ENCODE assay signal across 22 mouse cellular contexts in the genomic region with DNA sequence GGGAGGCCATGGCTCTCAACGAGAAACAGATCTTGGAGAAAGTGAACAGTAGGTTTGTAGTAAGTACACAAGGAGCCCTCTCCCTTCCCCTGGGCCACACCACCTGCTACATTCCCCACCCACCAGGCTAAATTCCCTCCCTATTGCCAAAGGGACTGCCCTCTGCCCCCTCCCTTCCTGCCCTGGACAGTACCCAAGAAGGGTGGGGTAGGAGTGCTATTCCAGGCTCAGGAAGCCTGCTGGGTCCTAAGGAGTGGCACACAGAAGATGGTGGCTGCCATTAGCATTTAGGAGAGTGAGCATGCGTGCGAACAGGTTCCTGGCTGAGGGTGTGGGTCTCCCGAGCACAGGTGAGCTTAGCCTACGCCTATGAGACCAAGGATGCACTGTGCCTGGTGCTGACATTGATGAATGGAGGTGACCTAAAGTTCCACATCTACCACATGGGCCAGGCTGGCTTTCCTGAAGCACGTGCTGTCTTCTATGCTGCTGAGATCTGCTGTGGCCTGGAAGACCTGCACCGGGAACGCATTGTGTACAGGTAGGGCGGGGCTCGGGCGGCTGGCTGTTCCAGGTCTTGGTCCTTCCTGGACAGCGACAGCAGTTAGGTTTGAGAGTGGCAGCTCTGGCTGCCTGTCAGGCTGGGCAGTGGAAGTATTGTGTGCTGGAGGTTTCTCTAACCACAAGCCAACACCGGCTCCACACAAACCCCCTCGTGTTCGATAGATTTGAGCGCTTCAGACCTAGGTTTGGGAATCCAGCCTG. TPM values are rescaled to one million over a fixed set of nuclear protein-coding genes. Genes with fewer than 3 reads are reported as not detected.
DNase-seq lines count a peak whose midpoint lies in the region; ATAC-seq and TF ChIP-seq lines count a peak whose summit lies in the region.
"Had no signal": no experiment of that assay in that cellular context is flagged by ENCODE, and none has a peak within 500 bp of the region (broad histone marks: within the 10 kb centered on the region; RNA-seq: fewer than 3 reads in every experiment).

No protein-coding gene starts in this region.

- 47% methylated on average over 16 of the region's 16 CpGs for WGBS in small intestine, adult 2 months
- 96% methylated on average over 16 of the region's 16 CpGs for WGBS in forebrain, embryonic 11.5 days

- ATAC-seq in forebrain, embryonic 11.5 days (replicated peaks; ENCODE audit: low FRiP score), result no peak
- ATAC-seq: activated CD4-positive, CD25-positive, alpha-beta regulatory T cell, adult 4 months; forebrain, embryonic 13.5 days; inflammation-experienced regulatory T-cells, adult 6 months had no signal

- H3K9me3 ChIP-seq in forebrain, embryonic 11.5 days (ENCODE audit: control insufficient read depth, low read length), result no peaks in the 10 kb centered on the region
- H3K9me3 ChIP-seq: forebrain, embryonic 13.5 days; lung, embryonic 15.5 days had no signal

- no peak for TF ChIP-seq CTCF in small intestine, adult 2 months (IDR thresholded peaks at IDR 0.05; ENCODE audit: extremely low read depth, insufficient read length, insufficient replicate concordance, low read depth, low read length)

- no peak for TF ChIP-seq POLR2A in small intestine, adult 2 months (IDR thresholded peaks at IDR 0.05; ENCODE audit: low read depth, low read length)

- DNase-seq in gastrocnemius, adult 18-20 months (ENCODE audit: low spot score), result peak; percentile 65
- no peak for DNase-seq in gastrocnemius, postnatal 10 days
- peak; percentile 53 for DNase-seq in kidney, postnatal 14 days
- DNase-seq in kidney, adult 8-10 months, result no peak
- DNase-seq in kidney, postnatal 25 days, result peak; percentile 59 to 69
- no peak for DNase-seq in forebrain, embryonic 11.5 days (ENCODE audit: low spot score)
- no peak for DNase-seq in left cerebral cortex, adult 11 months (ENCODE audit: low spot score)
- DNase-seq: B cell, adult 2 months; cerebellum, postnatal 36 days; layer of hippocampus, postnatal 36 days; right cerebral cortex, postnatal 14 days had no signal

- peak overlapping the region; percentile 4; the same call in 1 of the 2 replicates for H3K4me3 ChIP-seq in small intestine, adult 2 months (ENCODE audit: low read depth, low read length)
- no peak overlapping the region for H3K4me3 ChIP-seq in forebrain, embryonic 11.5 days (ENCODE audit: low read depth, low read length)
- H3K4me3 ChIP-seq: forebrain, embryonic 13.5 days; lung, embryonic 15.5 days had no signal

- no peaks in the 10 kb centered on the region for H3K27me3 ChIP-seq in small intestine, adult 2 months (ENCODE audit: control insufficient read depth, insufficient read depth, low read length)
- no peaks in the 10 kb centered on the region for H3K27me3 ChIP-seq in forebrain, embryonic 11.5 days (ENCODE audit: control insufficient read depth, insufficient read depth, low read length)
- H3K27me3 ChIP-seq: forebrain, embryonic 13.5 days; lung, embryonic 15.5 days had no signal

- no peak overlapping the region for H3K4me2 ChIP-seq in forebrain, embryonic 11.5 days (ENCODE audit: low read depth, low read length, severe bottlenecking)
- H3K4me2 ChIP-seq: forebrain, embryonic 13.5 days; lung, embryonic 15.5 days had no signal

- H3K4me1 ChIP-seq in small intestine, adult 2 months (ENCODE audit: control insufficient read depth, insufficient read depth, insufficient read length, low read length), result peaks cover 46% of the 10 kb centered on the region
- H3K4me1 ChIP-seq in forebrain, embryonic 11.5 days (replicated peaks; ENCODE audit: control insufficient read depth, insufficient read depth, low read length), result peaks cover 4% of the 10 kb centered on the region; the same call in 1 of the 2 replicates

- peak overlapping the region; percentile 48 for H3K27ac ChIP-seq in small intestine, adult 2 months (ENCODE audit: insufficient read depth, low read depth, low read length)
- H3K27ac ChIP-seq in forebrain, embryonic 11.5 days (ENCODE audit: low read depth, low read length), result no peak overlapping the region
- H3K27ac ChIP-seq: forebrain, embryonic 13.5 days; lung, embryonic 15.5 days had no signal

- no peak overlapping the region for H3K9ac ChIP-seq in forebrain, embryonic 11.5 days (ENCODE audit: low read length)
- H3K9ac ChIP-seq: forebrain, embryonic 13.5 days; lung, embryonic 15.5 days had no signal

- peaks cover 57% of the 10 kb centered on the region for H3K36me3 ChIP-seq in small intestine, adult 2 months (ENCODE audit: control insufficient read depth, insufficient read depth, low read length)
- peaks cover 28% of the 10 kb centered on the region; the same call in 1 of the 2 replicates for H3K36me3 ChIP-seq in forebrain, embryonic 11.5 days (ENCODE audit: control insufficient read depth, insufficient read depth, low read length)

RNA-seq across cellular contexts. Expression of gene Grk6, which starts 7.1 kb away (rescaled TPM):
- 10 to 100 TPM in 1 of 2 experiments, 1 to 10 TPM in 1; 8.6 to 10.4 TPM for total RNA-seq in gastrocnemius, adult 18-20 months (2021)
- 10 to 100 TPM; 17.4 to 22.3 TPM for total RNA-seq in gastrocnemius, postnatal 10 days (2021)
- 21.1 and 38.4 TPM in 2 replicates for polyA plus RNA-seq in small intestine, adult 2 months (2012; rRNA removed)
- 69.5 and 79.2 TPM in 2 replicates for polyA plus RNA-seq in forebrain, embryonic 11.5 days (2014; fragmentation: Nextera tagmentation; extraction: Ambion mirVana)

RNA-seq across cellular contexts. Expression of gene Prr7, which starts 12.1 kb away (rescaled TPM):
- under 1 TPM in 1 of 2 experiments, not detected in 1; 0.21 TPM for total RNA-seq in gastrocnemius, adult 18-20 months (2021)
- total RNA-seq in gastrocnemius, postnatal 10 days (2021), result 1 to 10 TPM; 2.1 to 2.5 TPM
- polyA plus RNA-seq in small intestine, adult 2 months (2012; rRNA removed), result 5.9 and 8.2 TPM in 2 replicates
- polyA plus RNA-seq in forebrain, embryonic 11.5 days (2014; fragmentation: Nextera tagmentation; extraction: Ambion mirVana), result 2.3 and 3.9 TPM in 2 replicates
- polyA plus RNA-seq: activated CD4-positive, CD25-positive, alpha-beta regulatory T cell, adult 4 months had no signal

RNA-seq across cellular contexts. Expression of gene F12, which starts 25.4 kb away (rescaled TPM):
- under 1 TPM in 1 of 2 experiments, not detected in 1; 0.12 TPM for total RNA-seq in gastrocnemius, adult 18-20 months (2021)
- total RNA-seq in gastrocnemius, postnatal 10 days (2021), result under 1 TPM in 1 of 2 experiments, not detected in 1; 0.34 TPM
- 0.41 and 0.60 TPM in 2 replicates for polyA plus RNA-seq in small intestine, adult 2 months (2012; rRNA removed)
- polyA plus RNA-seq in forebrain, embryonic 11.5 days (2014; fragmentation: Nextera tagmentation; extraction: Ambion mirVana), result not detected in 2 replicates
- total RNA-seq: gastrocnemius, postnatal 36 days; hematopoietic stem cell, adult 5-6 weeks; MEL; midbrain, postnatal 0 days had no signal
- polyA plus RNA-seq: activated CD4-positive, CD25-positive, alpha-beta regulatory T cell, adult 4 months; embryonic facial prominence, embryonic 14.5 days; forebrain, embryonic 13.5 days had no signal

RNA-seq across cellular contexts. Expression of gene Dbn1, which starts 35.9 kb away (rescaled TPM):
- total RNA-seq in gastrocnemius, adult 18-20 months (2021), result 1 to 10 TPM; 4.0 to 6.2 TPM
- 10 to 100 TPM; 52.6 to 71.2 TPM for total RNA-seq in gastrocnemius, postnatal 10 days (2021)
- polyA plus RNA-seq in small intestine, adult 2 months (2012; rRNA removed), result 8.9 and 9.8 TPM in 2 replicates
- polyA plus RNA-seq in forebrain, embryonic 11.5 days (2014; fragmentation: Nextera tagmentation; extraction: Ambion mirVana), result 411 and 418 TPM in 2 replicates

RNA-seq across cellular contexts. Expression of gene Pfn3, which starts 36.9 kb away (rescaled TPM):
- not detected for total RNA-seq in gastrocnemius, adult 18-20 months (2021)
- not detected for total RNA-seq in gastrocnemius, postnatal 10 days (2021)
- not detected in 2 replicates for polyA plus RNA-seq in small intestine, adult 2 months (2012; rRNA removed)
- not detected in 2 replicates for polyA plus RNA-seq in forebrain, embryonic 11.5 days (2014; fragmentation: Nextera tagmentation; extraction: Ambion mirVana)
- total RNA-seq: gastrocnemius, postnatal 36 days; hematopoietic stem cell, adult 5-6 weeks; layer of hippocampus, postnatal 36 days; MEL; neutrophil, adult 5-6 weeks had no signal
- polyA plus RNA-seq: activated CD4-positive, CD25-positive, alpha-beta regulatory T cell, adult 4 months; forebrain, embryonic 13.5 days; inflammation-experienced regulatory T-cells, adult 6 months; lung, embryonic 15.5 days had no signal

Comparison
In these comparisons a context has a peak if more than half of its experiments do, and no peak if none do; other contexts are left out.
1. DNase-seq: peak in gastrocnemius, adult 18-20 months (single experiment), kidney, postnatal 14 days (single experiment) and kidney, postnatal 25 days (2 of 2); none in gastrocnemius, postnatal 10 days (single experiment), kidney, adult 8-10 months (0 of 2), forebrain, embryonic 11.5 days (single experiment) and left cerebral cortex, adult 11 months (single experiment).